Mouse (Mus musculus) CH12.LX (cell line): Measurements from ENCODE around the gene Pcsk2. TPM values are rescaled to one million over a fixed set of nuclear protein-coding genes. Genes with fewer than 3 reads are reported as not detected.

Experiments used
- DNase-seq: peaks from one replicate; pipeline ENCODE4 v3.0.0-alpha.2; 2013; ENCODE audit errors: extremely low read depth
- H3K27ac ChIP-seq: 2 replicates; pipeline ENCODE4 v1.5.1; 2012; ENCODE audit warnings: low read depth, mild to moderate bottlenecking, control low read depth, moderate library complexity; ENCODE audit not compliant: insufficient read depth
- H3K27me3 ChIP-seq: replicated peaks from 2 replicates; pipeline ENCODE3; 2012; ENCODE audit warnings: inconsistent platforms
- H3K36me3 ChIP-seq, 2 experiments: replicated peaks in 1 of 2; 2 replicates each; pipeline versions ENCODE3 to v1.6.1; 2012; ENCODE audit warnings: inconsistent platforms in 1 of 2, low read length in 1 of 2, mild to moderate bottlenecking in 1 of 2, mixed read lengths in 1 of 2, moderate library complexity in 1 of 2; ENCODE audit not compliant: control insufficient read depth in 1 of 2, insufficient read depth in 1 of 2
- H3K4me1 ChIP-seq, 2 experiments: 2 replicates each; pipeline ENCODE4 v1.6.1; 2012; ENCODE audit warnings: inconsistent platforms in 1 of 2, moderate library complexity in 1 of 2; ENCODE audit not compliant: insufficient read depth in 2 of 2, control insufficient read depth in 1 of 2
- H3K4me2 ChIP-seq: 2 replicates; pipeline ENCODE4 v1.6.1; 2012; ENCODE audit warnings: low read depth, mild to moderate bottlenecking, control low read depth; ENCODE audit not compliant: poor library complexity, insufficient read depth, severe bottlenecking
- H3K4me3 ChIP-seq, 3 experiments: fragments of 150-350 bp in 1 of 3; sonication (generic) in 1 of 3; replicated peaks in 1 of 3; 2 replicates each; pipeline versions ENCODE3 to v1.5.1; 2011 to 2012; ENCODE audit warnings: low read depth in 2 of 3, low read length in 2 of 3, mild to moderate bottlenecking in 2 of 3, moderate library complexity in 2 of 3, control low read depth in 1 of 3, improper control_type of control experiment in 1 of 3, inconsistent platforms in 1 of 3, mixed read lengths in 1 of 3; ENCODE audit not compliant: poor library complexity in 1 of 3
- H3K79me2 ChIP-seq: replicated peaks from 2 replicates; pipeline ENCODE4 v1.6.1; 2012; ENCODE audit warnings: mild to moderate bottlenecking, moderate library complexity; ENCODE audit not compliant: control insufficient read depth, poor library complexity, insufficient read depth, severe bottlenecking; ENCODE audit errors: extremely low read depth
- H3K9ac ChIP-seq: 2 replicates; pipeline ENCODE4 v1.6.1; 2012; ENCODE audit warnings: low read depth, mild to moderate bottlenecking, control low read depth, moderate library complexity; ENCODE audit not compliant: insufficient read depth
- H3K9me3 ChIP-seq: replicated peaks from 2 replicates; pipeline ENCODE3; 2012; ENCODE audit warnings: low read length, inconsistent platforms, mixed read lengths
- BHLHE40 ChIP-seq: IDR thresholded peaks from 2 replicates; pipeline ENCODE4 v1.6.1; 2011; ENCODE audit warnings: mild to moderate bottlenecking, low read depth, low read length, improper control_type of control experiment
- CHD1 ChIP-seq: IDR thresholded peaks from 2 replicates; pipeline ENCODE4 v1.6.1; 2012; ENCODE audit warnings: low read depth, low read length, improper control_type of control experiment, inconsistent platforms
- CHD2 ChIP-seq: IDR thresholded peaks from 2 replicates; pipeline ENCODE4 v1.6.1; 2011; ENCODE audit warnings: low read length, improper control_type of control experiment
- CTCF ChIP-seq, 2 experiments: IDR thresholded peaks in 1 of 2; conservative IDR thresholded peaks in 1 of 2; 2 replicates each; pipeline ENCODE4 v1.5.1; 2011 to 2012; ENCODE audit warnings: low read depth in 2 of 2, low read length in 2 of 2, improper control_type of control experiment in 1 of 2, inconsistent platforms in 1 of 2, mild to moderate bottlenecking in 1 of 2, moderate library complexity in 1 of 2
- ELF1 ChIP-seq: IDR thresholded peaks from 2 replicates; pipeline ENCODE4 v1.6.1; 2014; ENCODE audit warnings: low read depth, mild to moderate bottlenecking, inconsistent platforms, low read length, improper control_type of control experiment
- ETS1 ChIP-seq: conservative IDR thresholded peaks from 2 replicates; pipeline ENCODE4 v1.6.1; 2012; ENCODE audit warnings: low read depth, mild to moderate bottlenecking, inconsistent platforms, low read length, improper control_type of control experiment, moderate library complexity
- GABPA ChIP-seq: IDR thresholded peaks from 2 replicates; pipeline ENCODE4 v1.6.1; 2012; ENCODE audit warnings: low read depth, low read length, improper control_type of control experiment, inconsistent platforms; ENCODE audit not compliant: insufficient replicate concordance
- HCFC1 ChIP-seq: IDR thresholded peaks from 2 replicates; pipeline ENCODE4 v1.6.1; 2012; ENCODE audit warnings: low read depth, mild to moderate bottlenecking, inconsistent platforms, low read length, improper control_type of control experiment
- IRF4 ChIP-seq: IDR thresholded peaks from 2 replicates; pipeline ENCODE4 v1.6.1; 2014; ENCODE audit warnings: low read depth, mild to moderate bottlenecking, inconsistent platforms, low read length, improper control_type of control experiment
- KAT2A ChIP-seq: IDR thresholded peaks from 2 replicates; pipeline ENCODE4 v1.6.1; 2012; ENCODE audit warnings: low read length, improper control_type of control experiment, inconsistent platforms; ENCODE audit not compliant: insufficient replicate concordance
- MAFK ChIP-seq: IDR thresholded peaks from 2 replicates; pipeline ENCODE4 v1.6.1; 2011; ENCODE audit warnings: low read length, improper control_type of control experiment; ENCODE audit not compliant: insufficient replicate concordance
- MAX ChIP-seq: IDR thresholded peaks from 2 replicates; pipeline ENCODE4 v1.6.1; 2011; ENCODE audit warnings: low read length, improper control_type of control experiment
- MYC ChIP-seq: IDR thresholded peaks from 2 replicates; pipeline ENCODE4 v1.6.1; 2011; ENCODE audit warnings: low read depth, mild to moderate bottlenecking, improper control_type of control experiment, low read length
- NRF1 ChIP-seq: IDR thresholded peaks from 2 replicates; pipeline ENCODE4 v1.6.1; 2014; ENCODE audit warnings: low read depth, mild to moderate bottlenecking, inconsistent platforms, low read length, improper control_type of control experiment, moderate library complexity
- PAX5 ChIP-seq: IDR thresholded peaks from 2 replicates; pipeline ENCODE4 v1.6.1; 2012; ENCODE audit warnings: low read length, inconsistent platforms, mixed read lengths
- POLR2AphosphoS2 ChIP-seq: IDR thresholded peaks from 2 replicates; pipeline ENCODE4 v1.6.1; 2011; ENCODE audit warnings: low read depth, low read length, improper control_type of control experiment
- RAD21 ChIP-seq: IDR thresholded peaks from 2 replicates; pipeline ENCODE4 v1.6.1; 2011; ENCODE audit warnings: low read depth, mild to moderate bottlenecking, low read length, improper control_type of control experiment, moderate library complexity
- SMC3 ChIP-seq: IDR thresholded peaks from 2 replicates; pipeline ENCODE4 v1.6.1; 2011; ENCODE audit warnings: low read depth, low read length, improper control_type of control experiment
- USF1 ChIP-seq: IDR thresholded peaks from 2 replicates; pipeline ENCODE4 v1.6.1; 2014; ENCODE audit warnings: low read depth, mild to moderate bottlenecking, inconsistent platforms, low read length, improper control_type of control experiment
- ZKSCAN1 ChIP-seq: IDR thresholded peaks from 2 replicates; pipeline ENCODE4 v1.6.1; 2012; ENCODE audit warnings: low read depth, inconsistent platforms, low read length, improper control_type of control experiment, borderline replicate concordance
- ZMIZ1 ChIP-seq: IDR thresholded peaks from 2 replicates; pipeline ENCODE4 v1.6.1; 2012; ENCODE audit warnings: low read depth, mild to moderate bottlenecking, inconsistent platforms, low read length, improper control_type of control experiment
- ZNF384 ChIP-seq: IDR thresholded peaks from 2 replicates; pipeline ENCODE4 v1.6.1; 2012; ENCODE audit warnings: low read depth, low read length, improper control_type of control experiment, inconsistent platforms
- dilution Hi-C: fragments of 300-500 bp; cut with MboI; formaldehyde crosslinking; loops from 2 replicates; pipeline ENCODE4 v1.14.3; 2020; ENCODE audit warnings: low sequenced_read_pairs; ENCODE audit not compliant: extremely low pct_unique_long_range_greater_than_20kb, extremely low pct_ligation_motif_present
- in situ Hi-C: fragments of 300-500 bp; cut with MboI; formaldehyde crosslinking; loops from 3 replicates; pipeline ENCODE4 v1.14.3; 2019; ENCODE audit warnings: low sequenced_read_pairs, low pct_ligation_motif_present, low pct_unique_long_range_greater_than_20kb, mixed read lengths
- polyA plus RNA-seq: library from polyadenylated mRNA; unstranded; fragments of >175 nt; gene quantifications from 2 replicates; pipeline ENCODE4 v1.2.1, GENCODE M21; 2012; ENCODE audit warnings: low read depth; ENCODE audit not compliant: insufficient read length
- total RNA-seq, 2 experiments: library from RNA; depleted of rRNA; stranded (reverse); fragments of 300-350 nt in 1 of 2; fragments of >200 nt in 1 of 2; gene quantifications; 2 replicates each; pipeline ENCODE4 v1.2.3; 2012 to 2014

The Pcsk2 gene
- total and polyA plus RNA-seq, 3 experiments, result not detected

GRCm38 (mm10) chr2:143646001-143646400 is 100.0 kb downstream of the Pcsk2 start:
- Histone ChIP-seq H3K36me3 (no peaks in the 10 kb centered on the region), H3K4me2 (no peak overlapping the region), H3K79me2 (no peaks in the 10 kb centered on the region), H3K4me1 (no peaks in the 10 kb centered on the region), H3K9me3 (no peaks in the 10 kb centered on the region), H3K27ac (no peak overlapping the region), H3K4me3 (no peak overlapping the region), H3K9ac (no peak overlapping the region), H3K27me3 (peaks cover 5% of the 10 kb centered on the region)
- in situ Hi-C loops (no loop called here), dilution Hi-C loops (no loop called here)
- no peak for DNase-seq
- no peak for TF ChIP-seq CHD1
- no peak for TF ChIP-seq SMC3
- no peak for TF ChIP-seq USF1
- no peak for TF ChIP-seq IRF4
- no peak for TF ChIP-seq PAX5
- no peak for TF ChIP-seq RAD21
- no peak for TF ChIP-seq ELF1
- no peak for TF ChIP-seq ZMIZ1
- no peak for TF ChIP-seq BHLHE40
- TF ChIP-seq POLR2AphosphoS2, result no peak
- no peak for TF ChIP-seq MAFK
- TF ChIP-seq MYC, result no peak
- TF ChIP-seq KAT2A, result no peak
- TF ChIP-seq, all 38 proteins: peak for 0

GRCm38 (mm10) chr2:143654621-143655020 is 108.7 kb downstream of the Pcsk2 start:
- H3K9ac ChIP-seq, result no peak overlapping the region
- no peak overlapping the region for H3K4me3 ChIP-seq
- H3K79me2 ChIP-seq, result no peaks in the 10 kb centered on the region
- H3K4me2 ChIP-seq, result no peak overlapping the region
- in situ Hi-C loops (no loop called here), dilution Hi-C loops (no loop called here)
- no peaks in the 10 kb centered on the region for H3K9me3 ChIP-seq
- no peak for DNase-seq
- H3K36me3 ChIP-seq, result no peaks in the 10 kb centered on the region
- no peaks in the 10 kb centered on the region for H3K4me1 ChIP-seq
- H3K27ac ChIP-seq, result no peak overlapping the region
- TF ChIP-seq ETS1 (no peak), HCFC1 (no peak)
- H3K27me3 ChIP-seq, result peaks cover 14% of the 10 kb centered on the region

DNA sequence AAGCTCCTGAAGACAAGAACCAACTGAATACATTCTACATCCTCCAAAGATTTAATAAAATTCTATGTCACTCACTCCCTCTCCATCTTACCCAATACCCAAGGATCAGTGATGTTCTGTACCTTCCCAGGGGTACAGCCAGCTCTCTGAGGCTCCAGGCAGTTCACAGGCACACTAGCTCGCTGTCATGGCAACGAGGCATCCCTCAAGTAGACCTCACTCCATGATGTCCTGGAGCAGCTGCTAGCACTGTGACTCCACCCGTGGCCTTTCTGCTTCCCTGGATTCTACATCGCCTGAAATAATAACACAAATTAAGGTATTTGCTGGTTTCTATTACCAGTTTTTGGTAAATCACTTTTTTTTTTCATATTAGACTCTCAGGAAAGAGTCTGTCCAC is 111.0 kb downstream of the Pcsk2 start:
- dilution Hi-C loops, result no loop called here
- no peaks in the 10 kb centered on the region for H3K36me3 ChIP-seq
- no peak for TF ChIP-seq CTCF (conservative IDR thresholded peaks at IDR 0.05 in 1 of 2, IDR thresholded peaks at IDR 0.05 in 1 of 2; ENCODE audit: low read depth in 2 of 2, low read length in 2 of 2)
- no peak for TF ChIP-seq ZKSCAN1
- no peak for TF ChIP-seq CHD2
- no peak for TF ChIP-seq MAX
- no peak for TF ChIP-seq KAT2A
- TF ChIP-seq ZNF384, result no peak
- no peak for TF ChIP-seq POLR2AphosphoS2
- TF ChIP-seq ETS1, result no peak
- TF ChIP-seq GABPA, result no peak
- TF ChIP-seq NRF1, result no peak
- TF ChIP-seq HCFC1, result no peak
- no peak for TF ChIP-seq USF1
- TF ChIP-seq MYC, result no peak
- TF ChIP-seq, all 38 proteins: peak for 0
- H3K9me3 ChIP-seq, result no peaks in the 10 kb centered on the region
- no peaks in the 10 kb centered on the region for H3K79me2 ChIP-seq
- in situ Hi-C loops, result no loop called here
- no peak for DNase-seq
- H3K27me3 ChIP-seq, result peaks cover 25% of the 10 kb centered on the region
- no peak overlapping the region for H3K9ac ChIP-seq
- no peak overlapping the region for H3K27ac ChIP-seq
- H3K4me2 ChIP-seq, result no peak overlapping the region
- H3K4me1 ChIP-seq, result no peaks in the 10 kb centered on the region
- no peak overlapping the region for H3K4me3 ChIP-seq
